In genomic region chr10:61145766-61146118, GRCm38 (mm10) we compare ENCODE assay signal across 9 mouse cellular contexts. TPM values are rescaled to one million over a fixed set of nuclear protein-coding genes. Genes with fewer than 3 reads are reported as not detected.
A peak's percentile ranks its signal among the peaks of the same experiment; 100 is the strongest.
DNase-seq lines count a peak whose midpoint lies in the region; ATAC-seq and TF ChIP-seq lines count a peak whose summit lies in the region.
"Had no signal": no experiment of that assay in that cellular context is flagged by ENCODE, and none has a peak within 500 bp of the region (broad histone marks: within the 10 kb centered on the region; RNA-seq: fewer than 3 reads in every experiment).

No protein-coding gene starts in this region.

- ATAC-seq in heart, embryonic 12.5 days (ENCODE audit: insufficient number of reproducible peaks, low FRiP score), result no peak
- ATAC-seq in forebrain, embryonic 15.5 days (replicated peaks), result no peak
- ATAC-seq in liver, postnatal 0 days, result no peak

- peaks cover 5% of the 10 kb centered on the region for H3K4me1 ChIP-seq in heart, embryonic 12.5 days (replicated peaks)
- H3K4me1 ChIP-seq in ES-Bruce4 (ENCODE audit: control insufficient read depth, insufficient read depth, low read length), result no peaks in the 10 kb centered on the region
- peaks cover 16% of the 10 kb centered on the region for H3K4me1 ChIP-seq in forebrain, embryonic 15.5 days
- peaks cover 18% of the 10 kb centered on the region for H3K4me1 ChIP-seq in liver, postnatal 0 days (ENCODE audit: insufficient read depth)

- H3K9ac ChIP-seq in heart, embryonic 12.5 days, result peak overlapping the region; percentile 92
- H3K9ac ChIP-seq in ES-Bruce4 (ENCODE audit: low read depth, poor library complexity, severe bottlenecking), result peak overlapping the region; percentile 88
- peak overlapping the region; percentile 83 for H3K9ac ChIP-seq in forebrain, embryonic 15.5 days (replicated peaks)
- H3K9ac ChIP-seq in liver, postnatal 0 days (replicated peaks), result peak overlapping the region; percentile 82

- no peak for DNase-seq in heart, adult 18-20 months
- DNase-seq in liver, postnatal 0 days, result no peak
- no peak for DNase-seq in embryo, embryonic 10.5 days (ENCODE audit: low spot score)
- no peak for DNase-seq in gastrocnemius, postnatal 36 days
- no peak for DNase-seq in layer of hippocampus, postnatal 10 days (ENCODE audit: low spot score in 2 of 2)

- TF ChIP-seq POLR2A in ES-Bruce4 (IDR thresholded peaks at IDR 0.05; ENCODE audit: insufficient read depth, low read length), result no peak

- H3K4me2 ChIP-seq in heart, embryonic 12.5 days, result peak overlapping the region; percentile 100
- peak overlapping the region; percentile 77 for H3K4me2 ChIP-seq in forebrain, embryonic 15.5 days (replicated peaks)
- H3K4me2 ChIP-seq in liver, postnatal 0 days (ENCODE audit: low read depth, low read length), result peak overlapping the region; percentile 95

- TF ChIP-seq EP300 in ES-Bruce4 (IDR thresholded peaks at IDR 0.05; ENCODE audit: insufficient read depth, low read depth, low read length), result no peak
- no peak for TF ChIP-seq EP300 in liver, postnatal 0 days (IDR thresholded peaks at IDR 0.05; ENCODE audit: low read depth)

- WGBS in heart, embryonic 12.5 days, result 0% methylated on average over 3 of the region's 3 CpGs
- 0% methylated on average over 3 of the region's 3 CpGs for WGBS in forebrain, embryonic 15.5 days
- WGBS in liver, postnatal 0 days (ENCODE audit: insufficient replicate concordance), result 1% methylated on average over 3 of the region's 3 CpGs

- peak overlapping the region; percentile 72 for H3K4me3 ChIP-seq in heart, embryonic 12.5 days
- H3K4me3 ChIP-seq in ES-Bruce4 (ENCODE audit: low read depth, low read length), result peak overlapping the region; percentile 95
- H3K4me3 ChIP-seq in forebrain, embryonic 15.5 days, result peak overlapping the region; percentile 86
- peak overlapping the region; percentile 71 for H3K4me3 ChIP-seq in liver, postnatal 0 days (ENCODE audit: low read depth, low read length)

- no peaks in the 10 kb centered on the region for H3K9me3 ChIP-seq in heart, embryonic 12.5 days (replicated peaks)
- no peaks in the 10 kb centered on the region for H3K9me3 ChIP-seq in ES-Bruce4 (replicated peaks; ENCODE audit: control insufficient read depth, insufficient read depth, low read length, poor library complexity, severe bottlenecking)
- no peaks in the 10 kb centered on the region for H3K9me3 ChIP-seq in forebrain, embryonic 15.5 days
- no peaks in the 10 kb centered on the region for H3K9me3 ChIP-seq in liver, postnatal 0 days (ENCODE audit: low read length)

- no peaks in the 10 kb centered on the region for H3K27me3 ChIP-seq in heart, embryonic 12.5 days (replicated peaks)
- no peaks in the 10 kb centered on the region for H3K27me3 ChIP-seq in ES-Bruce4 (ENCODE audit: control insufficient read depth, insufficient read depth, low read length, poor library complexity, severe bottlenecking)
- no peaks in the 10 kb centered on the region for H3K27me3 ChIP-seq in forebrain, embryonic 15.5 days
- no peaks in the 10 kb centered on the region for H3K27me3 ChIP-seq in liver, postnatal 0 days (ENCODE audit: insufficient read depth, low read length)

- no peak for TF ChIP-seq CTCF in ES-Bruce4 (IDR thresholded peaks at IDR 0.05; ENCODE audit: low read depth, low read length)
- TF ChIP-seq CTCF in liver, postnatal 0 days (IDR thresholded peaks at IDR 0.05; ENCODE audit: low read depth), result no peak

- peak overlapping the region; percentile 94 for H3K27ac ChIP-seq in heart, embryonic 12.5 days (ENCODE audit: poor library complexity, severe bottlenecking)
- H3K27ac ChIP-seq in ES-Bruce4 (ENCODE audit: insufficient read depth, low read length), result peak overlapping the region; percentile 72
- H3K27ac ChIP-seq in forebrain, embryonic 15.5 days (replicated peaks), result peak overlapping the region; percentile 97
- H3K27ac ChIP-seq in liver, postnatal 0 days (ENCODE audit: low read depth), result peak overlapping the region; percentile 92

- 0 out of 2 replicates have a peak, but pooled peaks cover 2% of the 10 kb centered on the region for H3K36me3 ChIP-seq in heart, embryonic 12.5 days
- peaks cover 13% of the 10 kb centered on the region for H3K36me3 ChIP-seq in ES-Bruce4 (ENCODE audit: control insufficient read depth, insufficient read depth, low read length, poor library complexity, severe bottlenecking)
- H3K36me3 ChIP-seq in forebrain, embryonic 15.5 days, result 0 out of 2 replicates have a peak, but pooled peaks cover 2% of the 10 kb centered on the region
- H3K36me3 ChIP-seq in liver, postnatal 0 days (replicated peaks; ENCODE audit: insufficient read depth, low read length), result 0 out of 2 replicates have a peak, but pooled peaks cover 2% of the 10 kb centered on the region

- intact Hi-C loops in gastrocnemius, postnatal 36 days (cut with DNase I), result no loop called here

RNA-seq across cellular contexts. Expression of gene Sgpl1, which starts 1.8 kb away (rescaled TPM):
- polyA plus RNA-seq in heart, embryonic 12.5 days (2016; fragmentation: Nextera tagmentation; extraction: Ambion mirVana), result 37.0 and 39.1 TPM in 2 replicates
- total RNA-seq in heart, adult 18-20 months (2021), result 10 to 100 TPM; 16.6 to 22.3 TPM
- polyA plus RNA-seq in ES-Bruce4 (2011; ENCODE audit: insufficient read depth, insufficient read length, low read depth, missing spikeins), result 67.6 and 73.7 TPM in 2 replicates
- polyA plus RNA-seq in forebrain, embryonic 15.5 days (2015; fragmentation: Nextera tagmentation; extraction: Ambion mirVana), result 63.6 and 65.8 TPM in 2 replicates
- polyA plus RNA-seq in liver, postnatal 0 days (2015; fragmentation: Nextera tagmentation; extraction: Ambion mirVana), result 16.2 and 16.9 TPM in 2 replicates
- 1 to 10 TPM; 5.7 to 6.7 TPM for total RNA-seq in gastrocnemius, postnatal 36 days (2021)
- 10 to 100 TPM; 33.0 to 33.3 TPM for total RNA-seq in layer of hippocampus, postnatal 10 days (2021)

RNA-seq across cellular contexts. Expression of gene Tbata, which starts 26.0 kb away (rescaled TPM):
- polyA plus RNA-seq in heart, embryonic 12.5 days (2016; fragmentation: Nextera tagmentation; extraction: Ambion mirVana), result not detected in 2 replicates
- not detected for total RNA-seq in heart, adult 18-20 months (2021)
- polyA plus RNA-seq in ES-Bruce4 (2011; ENCODE audit: insufficient read depth, insufficient read length, low read depth, missing spikeins), result not detected in 2 replicates
- polyA plus RNA-seq in forebrain, embryonic 15.5 days (2015; fragmentation: Nextera tagmentation; extraction: Ambion mirVana), result 1.3 and 3.2 TPM in 2 replicates
- not detected in 2 replicates for polyA plus RNA-seq in liver, postnatal 0 days (2015; fragmentation: Nextera tagmentation; extraction: Ambion mirVana)
- 1 to 10 TPM in 1 of 2 experiments, not detected in 1; 1.7 TPM for total RNA-seq in gastrocnemius, postnatal 36 days (2021)
- 1 to 10 TPM; 4.2 to 4.9 TPM for total RNA-seq in layer of hippocampus, postnatal 10 days (2021)
- total RNA-seq: neutrophil, adult 5-6 weeks had no signal

RNA-seq across cellular contexts. Expression of gene Pcbd1, which starts 56.6 kb away (rescaled TPM):
- 68.6 and 69.1 TPM in 2 replicates for polyA plus RNA-seq in heart, embryonic 12.5 days (2016; fragmentation: Nextera tagmentation; extraction: Ambion mirVana)
- 1 to 10 TPM in 1 of 2 experiments, under 1 TPM in 1; 0.77 to 1.3 TPM for total RNA-seq in heart, adult 18-20 months (2021)
- 11.9 and 15.0 TPM in 2 replicates for polyA plus RNA-seq in ES-Bruce4 (2011; ENCODE audit: insufficient read depth, insufficient read length, low read depth, missing spikeins)
- polyA plus RNA-seq in forebrain, embryonic 15.5 days (2015; fragmentation: Nextera tagmentation; extraction: Ambion mirVana), result 15.8 and 16.5 TPM in 2 replicates
- 333 and 355 TPM in 2 replicates for polyA plus RNA-seq in liver, postnatal 0 days (2015; fragmentation: Nextera tagmentation; extraction: Ambion mirVana)
- under 1 TPM; 0.79 to 0.82 TPM for total RNA-seq in gastrocnemius, postnatal 36 days (2021)
- total RNA-seq in layer of hippocampus, postnatal 10 days (2021), result 10 to 100 TPM; 13.3 to 17.9 TPM
- total RNA-seq: neutrophil, adult 5-6 weeks had no signal
